Mouse (Mus musculus) CH12.LX (cell line): ENCODE results near the gene Tacc2. TPM values are rescaled to one million over a fixed set of nuclear protein-coding genes. Genes with fewer than 3 reads are reported as not detected.

Experiments
- DNase-seq: peaks from one replicate; pipeline ENCODE4 v3.0.0-alpha.2; 2013; ENCODE audit errors: extremely low read depth
- H3K27ac ChIP-seq: 2 replicates; pipeline ENCODE4 v1.5.1; 2012; ENCODE audit warnings: low read depth, mild to moderate bottlenecking, control low read depth, moderate library complexity; ENCODE audit not compliant: insufficient read depth
- H3K27me3 ChIP-seq: replicated peaks from 2 replicates; pipeline ENCODE3; 2012; ENCODE audit warnings: inconsistent platforms
- H3K36me3 ChIP-seq, 2 experiments: replicated peaks in 1 of 2; 2 replicates each; pipeline versions ENCODE3 to v1.6.1; 2012; ENCODE audit warnings: inconsistent platforms in 1 of 2, low read length in 1 of 2, mild to moderate bottlenecking in 1 of 2, mixed read lengths in 1 of 2, moderate library complexity in 1 of 2; ENCODE audit not compliant: control insufficient read depth in 1 of 2, insufficient read depth in 1 of 2
- H3K4me1 ChIP-seq, 2 experiments: 2 replicates each; pipeline ENCODE4 v1.6.1; 2012; ENCODE audit warnings: inconsistent platforms in 1 of 2, moderate library complexity in 1 of 2; ENCODE audit not compliant: insufficient read depth in 2 of 2, control insufficient read depth in 1 of 2
- H3K4me2 ChIP-seq: 2 replicates; pipeline ENCODE4 v1.6.1; 2012; ENCODE audit warnings: low read depth, mild to moderate bottlenecking, control low read depth; ENCODE audit not compliant: poor library complexity, insufficient read depth, severe bottlenecking
- H3K4me3 ChIP-seq, 3 experiments: fragments of 150-350 bp in 1 of 3; sonication (generic) in 1 of 3; replicated peaks in 1 of 3; 2 replicates each; pipeline versions ENCODE3 to v1.5.1; 2011 to 2012; ENCODE audit warnings: low read depth in 2 of 3, low read length in 2 of 3, mild to moderate bottlenecking in 2 of 3, moderate library complexity in 2 of 3, control low read depth in 1 of 3, improper control_type of control experiment in 1 of 3, inconsistent platforms in 1 of 3, mixed read lengths in 1 of 3; ENCODE audit not compliant: poor library complexity in 1 of 3
- H3K79me2 ChIP-seq: replicated peaks from 2 replicates; pipeline ENCODE4 v1.6.1; 2012; ENCODE audit warnings: mild to moderate bottlenecking, moderate library complexity; ENCODE audit not compliant: control insufficient read depth, poor library complexity, insufficient read depth, severe bottlenecking; ENCODE audit errors: extremely low read depth
- H3K9ac ChIP-seq: 2 replicates; pipeline ENCODE4 v1.6.1; 2012; ENCODE audit warnings: low read depth, mild to moderate bottlenecking, control low read depth, moderate library complexity; ENCODE audit not compliant: insufficient read depth
- H3K9me3 ChIP-seq: replicated peaks from 2 replicates; pipeline ENCODE3; 2012; ENCODE audit warnings: low read length, inconsistent platforms, mixed read lengths
- CHD1 ChIP-seq: IDR thresholded peaks from 2 replicates; pipeline ENCODE4 v1.6.1; 2012; ENCODE audit warnings: low read depth, low read length, improper control_type of control experiment, inconsistent platforms
- CTCF ChIP-seq, 2 experiments: IDR thresholded peaks in 1 of 2; conservative IDR thresholded peaks in 1 of 2; 2 replicates each; pipeline ENCODE4 v1.5.1; 2011 to 2012; ENCODE audit warnings: low read depth in 2 of 2, low read length in 2 of 2, improper control_type of control experiment in 1 of 2, inconsistent platforms in 1 of 2, mild to moderate bottlenecking in 1 of 2, moderate library complexity in 1 of 2
- E2F4 ChIP-seq: IDR thresholded peaks from 2 replicates; pipeline ENCODE4 v1.6.1; 2011; ENCODE audit warnings: low read depth, low read length, improper control_type of control experiment; ENCODE audit not compliant: insufficient replicate concordance
- GABPA ChIP-seq: IDR thresholded peaks from 2 replicates; pipeline ENCODE4 v1.6.1; 2012; ENCODE audit warnings: low read depth, low read length, improper control_type of control experiment, inconsistent platforms; ENCODE audit not compliant: insufficient replicate concordance
- JUN ChIP-seq: IDR thresholded peaks from 2 replicates; pipeline ENCODE4 v1.6.1; 2011; ENCODE audit warnings: low read depth, mild to moderate bottlenecking, low read length, improper control_type of control experiment, moderate library complexity; ENCODE audit not compliant: insufficient read depth
- JUND ChIP-seq: conservative IDR thresholded peaks from 2 replicates; pipeline ENCODE4 v1.6.1; 2011; ENCODE audit warnings: low read depth, low read length, improper control_type of control experiment
- KAT2A ChIP-seq: IDR thresholded peaks from 2 replicates; pipeline ENCODE4 v1.6.1; 2012; ENCODE audit warnings: low read length, improper control_type of control experiment, inconsistent platforms; ENCODE audit not compliant: insufficient replicate concordance
- MAZ ChIP-seq: IDR thresholded peaks from 2 replicates; pipeline ENCODE4 v1.6.1; 2012; ENCODE audit warnings: low read depth, mild to moderate bottlenecking, inconsistent platforms, low read length, improper control_type of control experiment, moderate library complexity
- PAX5 ChIP-seq: IDR thresholded peaks from 2 replicates; pipeline ENCODE4 v1.6.1; 2012; ENCODE audit warnings: low read length, inconsistent platforms, mixed read lengths
- POLR2A ChIP-seq: IDR thresholded peaks from 2 replicates; pipeline ENCODE4 v1.6.1; 2011; ENCODE audit warnings: low read depth, mild to moderate bottlenecking, improper control_type of control experiment, low read length
- RCOR1 ChIP-seq: conservative IDR thresholded peaks from 2 replicates; pipeline ENCODE4 v1.6.1; 2012; ENCODE audit warnings: low read depth, mild to moderate bottlenecking, inconsistent platforms, low read length, improper control_type of control experiment
- SMC3 ChIP-seq: IDR thresholded peaks from 2 replicates; pipeline ENCODE4 v1.6.1; 2011; ENCODE audit warnings: low read depth, low read length, improper control_type of control experiment
- ZC3H11A ChIP-seq: IDR thresholded peaks from 2 replicates; pipeline ENCODE4 v1.6.1; 2012; ENCODE audit warnings: low read depth, mild to moderate bottlenecking, inconsistent platforms, low read length, improper control_type of control experiment
- ZKSCAN1 ChIP-seq: IDR thresholded peaks from 2 replicates; pipeline ENCODE4 v1.6.1; 2012; ENCODE audit warnings: low read depth, inconsistent platforms, low read length, improper control_type of control experiment, borderline replicate concordance
- ZMIZ1 ChIP-seq: IDR thresholded peaks from 2 replicates; pipeline ENCODE4 v1.6.1; 2012; ENCODE audit warnings: low read depth, mild to moderate bottlenecking, inconsistent platforms, low read length, improper control_type of control experiment
- ZNF384 ChIP-seq: IDR thresholded peaks from 2 replicates; pipeline ENCODE4 v1.6.1; 2012; ENCODE audit warnings: low read depth, low read length, improper control_type of control experiment, inconsistent platforms
- dilution Hi-C: fragments of 300-500 bp; cut with MboI; formaldehyde crosslinking; loops from 2 replicates; pipeline ENCODE4 v1.14.3; 2020; ENCODE audit warnings: low sequenced_read_pairs; ENCODE audit not compliant: extremely low pct_unique_long_range_greater_than_20kb, extremely low pct_ligation_motif_present
- in situ Hi-C: fragments of 300-500 bp; cut with MboI; formaldehyde crosslinking; loops from 3 replicates; pipeline ENCODE4 v1.14.3; 2019; ENCODE audit warnings: low sequenced_read_pairs, low pct_ligation_motif_present, low pct_unique_long_range_greater_than_20kb, mixed read lengths
- polyA plus RNA-seq: library from polyadenylated mRNA; unstranded; fragments of >175 nt; gene quantifications from 2 replicates; pipeline ENCODE4 v1.2.1, GENCODE M21; 2012; ENCODE audit warnings: low read depth; ENCODE audit not compliant: insufficient read length
- total RNA-seq, 2 experiments: library from RNA; depleted of rRNA; stranded (reverse); fragments of 300-350 nt in 1 of 2; fragments of >200 nt in 1 of 2; gene quantifications; 2 replicates each; pipeline ENCODE4 v1.2.3; 2012 to 2014

Tacc2 gene
- total and polyA plus RNA-seq, 3 experiments = 0.13 to 0.41 TPM; not detected in 1

- Histone ChIP-seq H3K36me3 (no peaks in the 10 kb centered on the region), H3K4me3 (no peak overlapping the region), H3K79me2 (no peaks in the 10 kb centered on the region), H3K9me3 (no peaks in the 10 kb centered on the region), H3K4me2 (no peak overlapping the region), H3K4me1 (peaks cover 8 to 32% of the 10 kb centered on the region in 2 experiments; a peak in 3 of 4 replicates), H3K27me3 (peaks cover 9% of the 10 kb centered on the region), H3K27ac (no peak overlapping the region), H3K9ac (no peak overlapping the region)
- dilution Hi-C loops = no loop called here
- in situ Hi-C loops = no loop called here
- TF ChIP-seq JUND (no peak), POLR2A (no peak), ZNF384 (no peak), GABPA (no peak), ZKSCAN1 (no peak), RCOR1 (no peak), ZMIZ1 (no peak), SMC3 (no peak), JUN (no peak), E2F4 (no peak), CTCF (conservative IDR thresholded peaks at IDR 0.05 in 1 of 2, IDR thresholded peaks at IDR 0.05 in 1 of 2; ENCODE audit: low read depth in 2 of 2, low read length in 2 of 2) (no peak), KAT2A (no peak), ZC3H11A (no peak), MAZ (no peak), PAX5 (no peak)
- DNase-seq = no peak
Observed at GRCm38 (mm10) chr7:130691931-130692330, 114.7 kb downstream of the Tacc2 start.

GRCm38 (mm10) chr7:130692392-130692942, 115.2 kb downstream of the Tacc2 start:
- Histone ChIP-seq H3K27me3 (peaks cover 9% of the 10 kb centered on the region), H3K9ac (no peak overlapping the region), H3K27ac (no peak overlapping the region), H3K4me1 (peaks cover 8 to 33% of the 10 kb centered on the region in 2 experiments; a peak in 3 of 4 replicates), H3K36me3 (no peaks in the 10 kb centered on the region), H3K4me2 (no peak overlapping the region), H3K4me3 (no peak overlapping the region), H3K9me3 (no peaks in the 10 kb centered on the region), H3K79me2 (no peaks in the 10 kb centered on the region)
- TF ChIP-seq ZNF384 (no peak), CHD1 (no peak)
- in situ Hi-C loops (no loop called here), dilution Hi-C loops (no loop called here)
- no peak for DNase-seq
